Mouse (Mus musculus): Measurements from ENCODE around the gene Inpp5b.
A peak's percentile ranks its signal among the peaks of the same experiment; 100 is the strongest.
"Not testable (repeated sequence)": the region's sequence is repeated elsewhere in the genome, so short reads cannot be mapped to it uniquely, and the experiment has no call there.

Inpp5b gene

DNA sequence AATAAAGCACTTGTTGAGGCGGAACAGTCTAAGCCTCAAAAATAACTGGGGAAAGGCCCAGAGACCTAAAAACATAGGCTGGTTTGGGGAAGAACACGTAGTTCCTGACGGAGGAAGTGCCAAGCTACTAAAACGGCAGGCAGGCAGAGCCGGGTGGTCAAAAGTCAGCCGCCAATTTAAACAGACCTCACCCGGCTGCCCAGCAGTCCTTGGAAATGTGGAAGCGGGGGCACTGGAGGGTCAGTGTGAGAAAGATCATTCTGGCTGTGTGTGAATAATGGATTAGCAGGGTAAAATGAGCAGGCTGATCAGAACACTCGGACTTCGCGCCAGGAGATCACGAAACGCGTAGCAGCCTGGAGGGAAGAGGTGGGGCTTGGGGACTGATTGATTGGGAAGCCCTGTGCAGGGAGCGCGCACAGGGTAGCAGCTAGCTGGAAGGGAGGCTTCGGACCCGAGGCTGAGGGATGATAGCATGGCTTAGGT lies 31.6 kb upstream of the Inpp5b start:
- peak; percentile 39 for DNase-seq (ENCODE audit: low read depth, low spot score)

DNA sequence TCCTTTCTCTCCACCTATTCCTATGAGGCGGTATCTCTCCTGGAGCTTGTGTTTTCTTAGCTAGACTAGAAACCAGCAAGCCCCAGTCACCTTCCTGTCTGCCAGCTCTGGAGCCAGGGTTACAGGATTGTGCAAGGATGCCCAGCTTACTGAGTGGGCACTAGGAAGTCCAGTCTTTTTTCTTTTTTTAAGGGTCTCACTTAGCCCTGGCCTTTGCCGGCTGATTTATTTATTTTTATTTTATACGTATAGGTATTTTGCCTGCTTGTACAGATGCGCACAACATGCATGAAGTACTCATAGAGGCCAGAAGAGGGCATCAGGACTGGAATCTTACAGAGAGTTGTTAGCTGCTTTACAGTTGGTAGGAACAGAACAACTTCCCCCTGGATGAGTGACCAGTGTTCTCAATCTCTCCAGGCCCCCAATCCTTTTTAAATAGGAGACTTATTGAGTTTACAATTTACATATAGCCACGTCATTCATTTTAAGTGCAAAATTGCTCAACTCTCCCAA lies 30.8 kb upstream of the Inpp5b start:
- peak; percentile 69 for DNase-seq (ENCODE audit: low read depth, low spot score)

DNA sequence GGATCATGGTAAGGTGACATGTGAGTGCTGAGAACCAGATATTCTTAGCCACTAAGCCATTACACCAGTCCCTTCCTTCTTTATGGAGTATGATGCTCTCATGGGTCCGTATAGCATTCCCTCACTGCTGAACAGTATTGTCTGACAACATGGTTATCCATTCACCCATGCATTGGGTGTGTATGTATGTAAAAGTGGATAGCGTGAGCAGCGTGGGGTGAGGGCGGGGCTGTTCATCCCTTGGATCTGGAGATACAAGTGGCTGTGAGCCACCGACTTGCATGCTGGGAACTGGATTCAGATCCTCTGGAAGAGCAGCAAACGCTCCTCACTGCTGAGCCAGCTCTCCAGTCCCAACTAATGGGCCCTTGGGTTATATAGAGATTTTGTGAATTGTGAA lies 29.0 kb upstream of the Inpp5b start:
- no peak for DNase-seq (ENCODE audit: low read depth, low spot score)

DNA sequence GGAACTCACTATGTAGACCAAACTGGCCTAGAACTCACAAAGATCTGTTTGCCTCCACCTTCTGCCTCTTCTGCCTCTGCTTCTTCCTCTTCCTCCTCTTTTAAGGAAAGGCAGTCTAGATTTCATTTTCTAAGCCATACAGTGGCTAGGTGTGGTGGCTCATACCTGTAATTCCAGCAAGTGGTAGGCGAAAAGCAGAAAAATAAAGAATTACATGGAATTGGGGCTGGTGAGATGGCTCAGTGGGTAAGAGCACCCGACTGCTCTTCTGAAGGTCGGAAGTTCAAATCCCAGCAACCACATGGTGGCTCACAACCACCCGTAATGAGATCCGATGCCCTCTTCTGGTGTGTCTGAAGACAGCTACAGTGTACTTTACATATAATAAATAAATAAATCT lies 27.8 kb upstream of the Inpp5b start:
- not testable (repeated sequence) for DNase-seq (ENCODE audit: low read depth, low spot score)

DNA sequence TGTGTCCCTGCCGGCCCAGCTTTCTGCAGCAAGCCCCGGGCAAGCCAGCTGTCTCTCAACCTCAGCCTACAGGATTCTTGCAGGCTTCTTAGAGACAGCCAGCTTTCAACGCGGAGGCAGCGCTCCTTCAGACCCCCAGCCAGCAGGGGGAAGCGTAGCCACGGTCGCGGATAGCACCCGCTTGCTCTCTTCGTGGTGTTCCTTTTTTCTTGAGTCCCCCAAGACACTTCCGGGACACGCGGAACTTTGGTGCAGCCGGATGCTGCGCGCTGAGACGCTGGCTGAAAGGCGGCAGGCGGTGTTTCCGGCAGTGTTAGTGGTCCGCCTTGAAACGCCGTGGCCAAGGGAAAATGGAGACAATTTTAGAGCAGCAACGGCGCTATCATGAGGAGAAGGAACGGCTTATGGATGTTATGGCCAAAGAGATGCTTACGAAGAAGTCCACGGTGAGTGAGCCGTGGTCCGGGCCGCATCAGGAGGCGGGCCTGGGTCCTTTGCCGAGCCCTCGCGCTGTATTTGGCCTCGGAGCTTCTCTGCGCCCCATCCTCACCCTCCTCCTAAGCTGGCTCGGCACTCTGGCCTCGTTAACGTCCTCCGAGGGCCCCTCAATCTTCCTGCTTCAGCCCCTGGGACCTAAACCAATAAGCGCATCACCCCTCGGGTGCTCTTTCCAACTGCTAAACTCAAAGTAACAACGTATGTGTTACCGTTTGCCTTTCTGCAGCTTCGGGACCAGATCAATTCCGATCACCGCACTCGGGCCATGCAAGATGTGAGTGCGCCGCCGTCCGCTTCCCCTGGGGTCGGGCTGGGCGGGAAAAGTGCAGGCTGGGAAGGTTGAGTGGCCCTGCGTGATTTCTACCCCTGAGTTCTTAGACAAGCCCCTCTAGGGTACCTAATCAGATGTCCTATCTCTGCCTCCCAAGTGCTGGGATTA lies 26.8 kb upstream of the Inpp5b start, which contains the start of gene Sf3a3:
Gene Sf3a3 (plus strand): TSS at position 232 of the 937 bp plus-strand sequence.
- peak; percentile 97 for DNase-seq (ENCODE audit: low read depth, low spot score)

DNA sequence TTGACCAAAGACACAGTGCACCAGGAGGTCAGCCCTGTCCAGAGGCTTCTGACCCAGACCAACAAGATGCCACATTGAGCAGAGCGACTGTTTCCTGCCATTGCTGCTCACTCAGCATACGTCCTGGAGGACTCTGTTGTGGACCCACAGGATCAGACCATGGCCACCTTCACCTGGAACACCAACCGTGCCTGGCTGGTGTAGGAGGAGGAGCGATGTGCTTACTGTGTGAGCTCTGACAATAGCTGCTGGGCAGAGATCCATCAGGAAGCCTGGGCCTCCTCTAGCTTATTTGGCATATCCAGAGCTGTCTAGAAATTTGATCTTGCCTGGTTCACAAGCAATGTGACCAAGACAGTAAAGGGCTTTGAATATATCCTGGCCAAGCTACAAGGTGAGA lies 22.5 kb upstream of the Inpp5b start:
- no peak for DNase-seq (ENCODE audit: low read depth, low spot score)

DNA sequence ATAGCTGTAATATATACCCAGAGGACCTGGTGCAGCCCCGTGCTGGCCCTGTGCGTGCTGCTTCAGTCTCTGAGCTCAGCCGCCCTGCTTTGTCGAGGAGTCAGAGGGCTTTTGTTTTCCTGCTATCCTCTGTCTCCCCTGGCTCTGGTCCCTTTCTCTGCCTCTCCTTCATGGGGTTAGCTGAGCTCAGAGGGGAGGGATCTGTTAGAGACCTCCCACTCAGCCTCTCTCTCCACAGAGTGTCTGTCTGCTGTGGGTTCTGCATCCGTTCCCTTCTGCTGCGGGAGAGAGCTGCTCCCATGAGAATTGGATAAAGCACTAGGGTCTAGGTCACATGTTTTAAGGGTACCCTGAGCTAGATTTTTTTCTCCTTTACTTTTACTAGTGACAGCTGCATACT lies 15.5 kb upstream of the Inpp5b start:
- no peak for DNase-seq (ENCODE audit: low read depth, low spot score)

DNA sequence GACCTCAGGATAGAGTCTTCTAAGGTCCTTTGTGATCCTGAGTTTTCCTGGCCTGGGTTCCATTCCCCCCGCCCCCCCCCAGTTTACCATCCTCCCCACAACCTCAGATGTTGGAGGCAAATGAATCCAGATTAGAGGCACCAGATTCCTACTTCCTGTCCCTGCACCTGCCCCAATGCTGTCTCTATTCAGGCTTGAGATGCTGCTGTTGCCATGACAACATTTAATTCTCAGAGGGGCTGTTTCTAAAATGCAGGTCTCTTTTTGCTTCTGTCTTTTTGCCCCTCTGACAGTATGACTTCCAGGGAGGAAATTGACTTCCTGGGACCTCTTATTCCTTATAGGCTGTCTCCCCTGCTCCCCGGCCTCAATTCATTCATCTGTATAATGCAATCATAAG lies 4.7 kb upstream of the Inpp5b start:
- DNase-seq (ENCODE audit: low read depth, low spot score): no peak

DNA sequence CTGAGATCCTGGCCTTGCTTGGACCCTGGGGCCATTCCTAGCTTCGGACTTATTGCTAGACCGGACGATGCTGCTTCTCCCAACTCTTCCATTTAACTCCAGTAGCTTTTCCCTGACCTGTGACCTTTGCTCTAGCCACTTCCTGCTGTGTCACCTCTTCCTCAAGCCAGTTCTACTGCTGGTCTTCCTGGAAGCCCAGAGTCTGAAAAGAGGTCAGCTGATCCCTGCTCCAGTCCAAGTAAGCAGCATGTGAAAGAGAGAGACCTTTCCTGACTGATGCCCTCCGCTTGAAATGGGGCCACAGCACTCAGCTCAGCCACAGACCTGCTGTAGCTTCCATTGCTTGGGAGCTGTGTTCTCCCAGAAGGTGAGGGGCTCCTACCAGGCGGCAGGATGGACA lies 4.2 kb upstream of the Inpp5b start:
- no peak for DNase-seq (ENCODE audit: low read depth, low spot score)

DNA sequence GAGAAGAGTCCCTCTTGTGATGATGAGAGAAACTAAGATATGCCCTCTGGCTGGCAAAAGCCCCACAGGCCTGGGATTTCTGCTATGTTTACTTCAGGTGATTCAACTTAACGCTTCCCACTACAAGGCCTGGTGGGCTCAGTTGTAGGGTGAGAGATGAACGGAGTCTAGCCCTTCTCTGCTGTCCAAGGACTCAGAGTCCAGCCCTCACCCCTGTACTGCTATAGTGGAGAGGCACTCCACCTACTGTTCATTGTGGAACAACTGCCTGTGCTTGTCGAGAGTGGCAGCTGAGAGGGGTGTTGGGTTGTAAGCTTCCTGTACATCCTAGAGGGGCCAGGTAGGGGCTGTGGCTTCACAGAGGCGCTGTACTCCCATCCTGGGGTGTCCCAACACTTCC lies 3.6 kb upstream of the Inpp5b start:
- DNase-seq (ENCODE audit: low read depth, low spot score): no peak

DNA sequence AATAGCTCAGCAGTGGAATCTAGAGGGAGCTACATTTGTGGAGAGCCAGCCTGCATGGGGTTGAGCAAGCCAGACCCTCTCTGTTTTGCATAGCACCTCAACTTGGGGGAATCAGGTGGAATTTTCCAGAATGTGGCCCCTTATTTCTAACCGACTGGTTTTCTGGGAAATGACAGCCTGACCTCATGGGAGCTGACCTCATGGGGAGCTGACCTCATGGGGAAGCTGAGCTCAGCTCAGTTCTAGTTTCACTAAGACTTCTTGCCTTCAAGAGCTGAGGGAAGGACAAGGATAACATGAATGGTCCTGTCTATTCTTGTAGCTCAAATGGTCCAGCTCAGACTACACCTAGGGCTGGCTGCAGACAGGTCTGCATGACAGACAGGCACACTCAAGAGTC lies 2.9 kb upstream of the Inpp5b start:
- DNase-seq (ENCODE audit: low read depth, low spot score): no peak

DNA sequence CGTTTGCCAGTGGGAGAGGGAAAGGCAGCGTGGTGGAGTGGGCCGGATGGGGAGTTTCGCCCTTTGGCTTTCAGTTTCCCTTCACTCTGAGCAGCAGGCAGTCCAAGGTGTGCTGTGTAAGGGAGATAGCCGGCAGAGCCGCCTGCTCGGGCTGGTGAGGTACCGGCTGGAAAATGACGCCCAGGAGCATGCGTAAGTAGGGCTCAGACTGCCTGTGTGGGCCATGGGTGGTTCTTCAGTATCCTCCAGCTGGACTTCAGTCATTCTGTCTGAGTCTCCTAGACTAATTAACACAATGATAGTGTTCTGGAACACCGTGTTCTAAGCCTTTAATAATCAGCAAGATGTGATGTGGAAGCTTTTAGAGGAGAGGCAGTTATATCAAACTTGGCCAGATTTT lies 1.2 kb downstream of the Inpp5b start:
- DNase-seq (ENCODE audit: low read depth, low spot score): no peak

DNA sequence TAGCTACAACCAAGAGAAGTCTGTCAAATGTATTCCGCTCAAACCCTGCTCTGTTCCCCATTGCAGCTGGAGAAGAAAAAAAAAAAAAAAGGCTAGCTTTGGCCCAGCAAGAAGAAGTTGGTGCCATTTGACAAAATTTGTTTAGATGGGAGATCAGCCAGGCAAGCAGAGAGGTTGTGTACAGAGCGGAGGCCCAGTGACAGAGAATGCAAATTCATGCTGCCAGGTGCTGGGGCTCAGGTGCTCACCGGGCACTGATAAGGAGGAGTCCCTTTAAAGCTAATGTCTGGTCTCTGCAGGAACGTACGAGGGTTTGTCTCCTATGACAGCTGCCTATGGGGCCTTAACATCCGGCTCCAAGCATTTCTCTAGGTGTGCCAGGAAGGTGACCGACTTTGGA lies 4.9 kb downstream of the Inpp5b start:
- DNase-seq (ENCODE audit: low read depth, low spot score): no peak

DNA sequence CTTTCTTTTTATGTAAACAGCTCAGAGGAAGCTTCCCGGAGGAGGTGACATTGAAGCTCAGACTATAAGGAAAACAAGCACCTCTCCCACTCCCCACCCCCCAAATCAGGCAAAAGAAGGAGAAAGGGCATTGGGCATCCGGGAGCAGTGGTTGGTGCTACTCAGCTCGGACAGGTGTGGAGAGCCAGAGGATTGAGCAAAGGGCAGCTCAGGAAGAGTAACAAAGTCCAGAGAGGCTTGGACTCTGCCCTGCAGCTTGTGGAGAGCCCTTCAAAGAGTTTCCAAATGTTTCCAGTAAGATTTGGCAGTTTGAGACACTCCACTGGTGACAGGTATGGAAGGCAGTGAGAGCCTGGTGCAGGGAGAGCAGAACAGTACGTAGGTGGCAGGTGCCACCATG lies 6.2 kb downstream of the Inpp5b start:
- no peak for DNase-seq (ENCODE audit: low read depth, low spot score)

DNA sequence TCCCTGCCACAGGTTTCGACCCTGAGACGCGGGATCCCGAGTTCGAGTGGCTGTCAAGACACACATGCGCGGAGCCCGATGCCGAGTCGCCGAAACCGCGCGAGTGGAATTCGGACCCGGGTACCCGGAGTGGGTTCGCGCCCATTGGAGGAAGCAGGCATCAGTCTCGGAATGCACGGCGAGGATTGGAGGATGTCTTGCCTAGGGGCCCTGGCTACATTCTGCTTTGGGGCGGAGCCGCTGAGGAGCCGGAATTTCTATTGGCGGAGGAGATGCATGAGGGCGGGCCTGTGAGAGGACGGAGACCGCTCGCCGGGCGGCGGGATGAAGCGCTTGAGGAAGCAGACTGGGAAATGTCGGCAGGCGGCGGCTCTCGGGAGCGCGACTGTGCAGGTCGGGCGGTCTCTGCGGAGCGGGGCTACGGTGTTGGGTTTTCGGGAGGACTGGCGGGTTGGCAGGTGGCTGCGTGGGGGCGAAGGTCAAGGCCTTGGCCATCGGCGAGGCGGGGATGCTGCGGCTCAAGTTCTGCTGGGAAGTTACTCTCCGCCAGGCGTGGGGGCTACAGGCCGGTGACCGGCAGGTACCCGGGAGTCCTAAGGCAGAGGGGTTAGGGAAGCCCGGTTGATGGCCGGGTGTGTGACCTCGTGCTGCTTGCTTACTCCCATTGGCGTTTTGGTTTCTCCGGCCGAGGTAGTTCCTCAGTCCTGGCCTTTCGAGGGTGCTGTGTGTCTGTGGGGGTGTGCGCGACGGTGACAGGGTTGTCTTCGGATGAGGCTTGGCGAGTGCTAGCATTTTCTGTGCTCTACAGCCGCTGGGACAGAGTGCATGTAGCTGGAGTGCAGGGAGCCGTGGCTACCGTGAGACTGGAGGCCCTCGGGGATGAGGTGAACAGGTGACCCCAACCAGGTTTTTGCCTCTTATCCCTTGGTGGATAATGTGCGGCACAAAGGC lies 9.9 kb downstream of the Inpp5b start:
- DNase-seq (ENCODE audit: low read depth, low spot score): peak; percentile 97

DNA sequence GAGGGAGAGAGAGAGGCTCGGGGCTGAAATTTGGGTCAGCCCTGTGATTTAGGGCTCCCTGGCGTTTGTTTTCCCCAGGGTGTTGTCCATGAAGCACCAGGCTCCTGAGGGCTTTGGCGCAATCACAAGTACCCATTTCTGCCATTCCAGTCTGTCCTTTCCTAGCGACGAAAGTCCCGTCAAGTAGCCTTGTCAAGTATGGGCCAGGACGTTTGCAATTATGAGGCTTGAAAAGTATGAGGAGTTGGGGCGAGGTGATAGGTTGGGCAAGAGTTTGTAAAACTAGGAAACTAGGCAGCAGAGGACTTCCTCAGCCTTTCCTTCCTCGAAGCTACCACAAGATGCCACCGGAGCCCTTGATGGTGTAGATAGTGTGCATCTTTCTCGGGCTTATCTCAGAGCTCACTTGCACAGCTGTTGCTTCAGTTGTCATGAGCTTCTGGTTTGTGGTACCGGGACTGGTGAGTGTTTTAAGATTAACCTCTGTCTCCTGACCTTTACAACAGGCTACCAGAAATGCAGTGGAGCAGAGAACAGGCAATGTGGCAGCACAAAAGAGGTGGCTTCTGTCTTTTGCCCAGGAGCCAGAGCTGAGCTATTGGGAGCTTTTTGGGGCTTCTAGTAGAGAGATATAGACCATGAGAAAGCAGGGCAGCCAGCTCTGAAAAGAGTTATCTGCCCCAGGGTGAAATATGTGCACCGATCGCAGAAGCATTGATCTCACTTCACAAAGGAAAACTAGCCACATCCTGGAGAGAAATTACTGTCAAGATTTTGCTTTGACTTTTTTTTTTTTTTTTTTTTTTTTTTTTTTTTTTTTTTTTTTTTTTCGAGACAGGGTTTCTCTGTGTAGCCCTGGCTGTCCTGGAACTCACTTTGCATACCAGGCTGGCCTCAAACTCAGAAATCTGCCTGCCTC lies 10.9 kb downstream of the Inpp5b start:
- DNase-seq (ENCODE audit: low read depth, low spot score): no peak

DNA sequence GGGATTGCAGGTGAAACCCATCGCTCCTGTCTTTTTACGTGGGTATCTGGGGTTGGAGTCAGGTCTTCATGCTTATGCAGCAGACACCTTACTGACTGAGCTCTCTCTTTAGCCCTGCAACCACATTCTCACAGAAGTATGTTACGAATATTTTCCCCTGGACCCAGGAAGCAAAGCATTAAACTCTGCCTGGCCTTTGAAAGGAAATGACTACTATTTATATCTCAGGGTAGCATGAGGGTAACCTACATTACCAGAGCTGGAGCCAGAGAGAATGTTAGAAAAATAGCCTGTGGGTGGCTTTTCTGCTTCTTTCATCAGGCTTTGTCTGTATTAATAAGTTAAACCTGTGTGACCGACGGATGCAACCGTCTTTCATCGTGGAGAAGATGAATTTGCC lies 13.9 kb downstream of the Inpp5b start:
- DNase-seq (ENCODE audit: low read depth, low spot score): no peak

DNA sequence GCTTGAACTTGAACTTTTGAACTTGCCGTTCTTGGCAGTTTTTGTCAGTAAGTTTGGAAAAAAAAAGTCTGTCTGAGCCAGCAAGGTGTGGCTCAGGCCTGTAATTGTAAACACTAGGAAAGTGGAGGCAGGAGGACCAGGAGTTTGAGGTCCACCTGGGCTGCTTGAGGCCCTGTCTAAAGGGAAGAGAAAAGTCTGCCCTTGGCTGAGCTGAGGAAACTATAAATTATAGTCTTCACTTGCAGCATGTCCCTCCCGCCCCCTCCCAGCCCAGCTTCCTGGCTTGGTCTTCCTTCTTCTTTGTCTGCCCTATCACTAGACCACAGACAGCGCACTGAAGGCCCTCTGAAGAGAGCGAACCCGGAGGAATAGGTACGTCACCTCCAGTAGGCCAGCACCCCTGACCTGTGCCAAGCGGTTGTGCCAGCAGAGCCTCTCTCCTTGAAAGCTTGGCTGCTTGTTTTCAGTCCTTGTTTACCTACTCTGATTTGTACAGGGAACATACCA lies 17.7 kb downstream of the Inpp5b start:
- no peak for DNase-seq (ENCODE audit: low read depth, low spot score)

DNA sequence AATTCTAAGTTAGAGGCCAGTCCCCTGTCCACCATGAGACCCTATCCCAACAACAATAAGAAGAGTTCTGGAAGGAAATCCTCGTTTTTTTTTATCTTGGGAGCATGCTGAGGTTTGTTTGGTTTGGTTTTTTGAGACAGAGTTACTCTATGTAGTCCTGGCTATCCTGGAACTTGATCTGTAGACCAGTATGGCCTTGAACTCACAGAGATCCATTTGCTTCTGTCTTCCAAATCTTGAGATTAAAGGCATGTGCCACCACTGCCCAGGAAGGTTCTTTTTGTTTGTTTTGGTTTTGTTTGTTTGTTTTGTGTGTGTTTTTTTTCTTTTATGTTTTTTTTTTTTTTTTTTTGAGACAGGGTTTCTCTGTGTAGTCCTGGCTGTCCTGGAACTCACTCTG lies 19.6 kb downstream of the Inpp5b start:
- DNase-seq (ENCODE audit: low read depth, low spot score): no peak

DNA sequence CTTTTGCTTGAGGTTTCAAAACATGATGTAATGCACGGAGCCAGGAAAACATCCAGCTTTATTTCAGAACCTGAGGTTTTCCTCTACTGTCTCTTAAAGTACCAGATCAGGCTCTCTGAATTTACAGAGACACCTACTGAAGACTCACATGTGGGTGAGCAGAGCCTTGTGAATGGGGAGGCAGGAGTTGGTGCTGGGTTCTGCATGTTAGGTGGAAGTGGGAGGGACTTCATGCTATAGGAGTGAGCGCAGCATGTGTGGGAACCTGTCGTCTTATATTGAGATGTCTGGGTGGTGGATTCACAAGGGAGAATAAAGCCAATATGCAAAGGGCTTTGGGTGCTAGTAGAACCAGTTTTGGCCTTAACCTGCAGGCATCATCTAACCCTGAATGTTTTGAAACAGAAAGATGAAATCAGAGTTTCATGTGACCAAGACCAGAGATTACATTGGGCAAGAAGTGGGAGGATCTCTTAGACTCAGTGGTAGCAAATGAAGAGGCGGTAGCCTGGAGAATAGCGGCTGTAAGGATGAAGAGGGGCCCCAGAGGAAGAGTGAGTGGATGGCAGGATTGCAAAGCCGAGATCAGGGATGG lies 21.3 kb downstream of the Inpp5b start:
- DNase-seq (ENCODE audit: low read depth, low spot score): no peak
